Mouse (Mus musculus) frontal cortex, postnatal 14 days (tissue): ENCODE results near the gene Mapkapk3.

ENCODE experiments used
- DNase-seq, 2 experiments: peaks; one replicate each; pipeline ENCODE4 v3.0.0; 2022; ENCODE audit warnings: low spot score in 2 of 2

Gene Mapkapk3

GRCm38 (mm10) chr9:107289211-107290076, at the start of gene Mapkapk3:
Gene Mapkapk3 (minus strand): TSS chr9:107289877.
- peak; percentile 42 to 52 for DNase-seq

GRCm38 (mm10) chr9:107338172-107338883, 48.7 kb upstream of the Mapkapk3 start, which contains the start of gene Hemk1:
Gene Hemk1 (minus strand): TSS chr9:107338350.
- DNase-seq = peak; percentile 68 to 75

- DNase-seq = no peak
Measured at GRCm38 (mm10) chr9:107336386-107336785, 46.7 kb upstream of the Mapkapk3 start.

GRCm38 (mm10) chr9:107335909-107336308, 46.2 kb upstream of the Mapkapk3 start:
- peak; percentile 40 to 61 for DNase-seq

GRCm38 (mm10) chr9:107335046-107335445, 45.4 kb upstream of the Mapkapk3 start:
- no peak for DNase-seq

- no peak for DNase-seq
Measured at GRCm38 (mm10) chr9:107334356-107334755, 44.7 kb upstream of the Mapkapk3 start.

GRCm38 (mm10) chr9:107333686-107334085, 44.0 kb upstream of the Mapkapk3 start:
- DNase-seq = no peak

GRCm38 (mm10) chr9:107330791-107331190, 41.1 kb upstream of the Mapkapk3 start:
- no peak for DNase-seq

- DNase-seq = no peak
Measured at GRCm38 (mm10) chr9:107327879-107328620, 38.4 kb upstream of the Mapkapk3 start.

GRCm38 (mm10) chr9:107325904-107326303, 36.2 kb upstream of the Mapkapk3 start:
- no peak for DNase-seq

- no peak for DNase-seq
Measured at GRCm38 (mm10) chr9:107324799-107325561, 35.3 kb upstream of the Mapkapk3 start.

- no peak for DNase-seq
Measured at GRCm38 (mm10) chr9:107323558-107323957, 33.9 kb upstream of the Mapkapk3 start.

- DNase-seq = no peak
Measured at GRCm38 (mm10) chr9:107322461-107323050, 32.9 kb upstream of the Mapkapk3 start.

- no peak for DNase-seq
Measured at GRCm38 (mm10) chr9:107315791-107316190, 26.1 kb upstream of the Mapkapk3 start.

GRCm38 (mm10) chr9:107313926-107314325, 24.2 kb upstream of the Mapkapk3 start:
- DNase-seq = no peak

- DNase-seq = no peak
Measured at GRCm38 (mm10) chr9:107312811-107313584, 23.3 kb upstream of the Mapkapk3 start.

- DNase-seq = no peak
Measured at GRCm38 (mm10) chr9:107309600-107309999, 19.9 kb upstream of the Mapkapk3 start.

- DNase-seq = no peak
Measured at GRCm38 (mm10) chr9:107309171-107309570, 19.5 kb upstream of the Mapkapk3 start.

GRCm38 (mm10) chr9:107308346-107309000, 18.8 kb upstream of the Mapkapk3 start:
- no peak for DNase-seq

- no peak for DNase-seq
Measured at GRCm38 (mm10) chr9:107307886-107308285, 18.2 kb upstream of the Mapkapk3 start.
